Mouse (Mus musculus) left cerebral cortex, adult 11 months (tissue): ENCODE measurements around the gene Npy2r.

Experiments
- DNase-seq: peaks from one replicate; pipeline ENCODE4 v3.0.0; 2022; ENCODE audit warnings: low spot score

The Npy2r gene

GRCm38 (mm10) chr3:82547908-82548721 lies at the start of gene Npy2r:
Gene Npy2r, minus strand, starts transcription at chr3:82548084.
- DNase-seq = no peak

DNA sequence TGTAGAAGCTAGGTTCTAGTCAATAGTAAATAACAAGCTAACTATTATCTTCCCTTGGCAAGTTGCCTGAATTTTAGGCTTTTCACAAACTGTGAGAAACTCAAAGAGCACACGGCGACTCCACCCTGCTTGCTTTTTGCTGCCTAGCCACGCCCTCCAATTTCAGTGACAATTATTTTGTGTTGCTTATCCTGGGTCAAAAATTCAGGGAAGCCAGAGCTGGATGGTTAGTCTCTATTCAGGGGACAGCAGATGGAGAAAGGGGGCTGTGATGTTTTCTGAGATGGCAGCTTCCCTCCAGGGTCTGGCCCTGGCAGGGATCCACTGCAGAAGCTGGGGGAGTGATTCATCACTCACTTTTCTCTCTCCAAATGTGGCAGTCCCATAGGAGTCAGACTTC lies 9.9 kb upstream of the Npy2r start:
- DNase-seq = no peak

GRCm38 (mm10) chr3:82556311-82556828 lies 8.5 kb upstream of the Npy2r start:
- DNase-seq = no peak

- no peak for DNase-seq
Observed at GRCm38 (mm10) chr3:82549932-82550331, 2.0 kb upstream of the Npy2r start.

DNA sequence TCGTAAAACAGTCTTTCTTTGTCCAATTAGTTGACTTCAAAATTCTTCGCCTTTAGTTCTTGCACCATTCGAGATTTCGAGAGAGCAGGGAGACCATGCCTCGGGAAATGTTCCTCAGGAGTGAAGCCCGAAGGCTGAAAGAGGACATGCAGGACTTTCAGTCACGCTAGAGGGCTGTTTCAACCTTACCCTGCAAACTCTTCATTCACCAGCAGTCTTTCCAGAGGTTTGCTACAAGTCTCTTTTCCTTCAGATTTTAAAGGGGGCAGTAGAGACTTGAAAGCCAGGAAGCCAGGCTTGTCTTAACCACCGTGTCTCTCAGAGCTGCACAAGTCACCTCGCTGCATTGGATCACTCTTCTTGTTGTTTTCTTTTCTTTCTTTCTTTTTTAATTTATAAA lies 869 bp upstream of the Npy2r start:
- DNase-seq = no peak

GRCm38 (mm10) chr3:82541449-82541848 lies 6.4 kb downstream of the Npy2r start:
- no peak for DNase-seq

GRCm38 (mm10) chr3:82539951-82540350 lies 7.9 kb downstream of the Npy2r start:
- no peak for DNase-seq

DNA sequence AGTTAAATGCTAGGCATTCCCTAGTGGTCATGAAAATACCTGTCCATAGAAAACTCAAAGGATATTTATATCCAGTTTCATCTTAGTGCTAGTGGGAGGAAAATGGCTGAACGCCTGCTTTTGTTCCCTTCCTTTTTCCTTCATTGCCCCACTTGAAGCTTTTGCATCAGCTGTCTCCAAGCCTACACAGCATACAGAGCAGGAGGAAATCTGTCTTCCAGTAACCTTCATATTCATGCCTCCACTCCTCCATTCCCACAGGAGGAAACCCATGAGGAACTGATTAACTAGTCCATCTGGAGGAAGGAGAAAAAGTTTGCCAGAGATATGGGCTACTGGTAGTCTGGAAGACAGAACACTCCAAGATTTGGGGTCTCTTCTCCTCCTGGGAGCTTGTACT lies 23.1 kb downstream of the Npy2r start:
- DNase-seq = no peak

DNA sequence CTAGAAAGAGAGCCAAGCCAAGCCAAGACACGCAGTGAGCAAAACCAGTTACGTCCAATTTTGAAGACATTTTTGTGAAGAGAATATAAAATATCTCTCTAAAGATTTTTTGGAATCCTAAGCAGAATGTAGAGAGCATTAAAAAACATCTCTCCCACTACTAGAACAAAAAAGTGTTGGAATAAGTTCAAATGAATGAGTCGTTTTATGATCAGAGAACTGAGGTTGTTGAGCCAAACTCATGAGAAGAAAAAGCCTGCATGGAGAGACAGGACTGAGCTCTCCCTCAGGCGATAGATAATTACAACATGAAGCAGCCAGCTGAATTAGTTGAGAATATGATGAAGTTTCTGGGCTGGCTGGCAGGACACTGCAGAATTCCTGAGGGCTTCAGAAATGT lies 49.9 kb downstream of the Npy2r start:
- no peak for DNase-seq
